ENCODE assay signal across 8 mouse cellular contexts in genomic region chr19:36832951-36833787, GRCm38 (mm10). TPM values are rescaled to one million over a fixed set of nuclear protein-coding genes. Genes with fewer than 3 reads are reported as not detected.
DNase-seq lines count a peak whose midpoint lies in the region; ATAC-seq and TF ChIP-seq lines count a peak whose summit lies in the region.

No protein-coding gene starts in this region.

- peak overlapping the region; percentile 91 for H3K9ac ChIP-seq in lung, postnatal 0 days (replicated peaks; ENCODE audit: low read depth)

- H3K27ac ChIP-seq in heart, embryonic 10.5 days = peak overlapping the region; percentile 99
- peak overlapping the region; percentile 99 for H3K27ac ChIP-seq in lung, postnatal 0 days (ENCODE audit: low read length)

- no peaks in the 10 kb centered on the region; the same call in 1 of the 2 replicates for H3K27me3 ChIP-seq in erythroblast, embryonic 14.5 days (ENCODE audit: control insufficient read depth)
- H3K27me3 ChIP-seq in heart, embryonic 10.5 days (ENCODE audit: insufficient read depth, poor library complexity, severe bottlenecking) = no peaks in the 10 kb centered on the region
- no peaks in the 10 kb centered on the region for H3K27me3 ChIP-seq in lung, postnatal 0 days (replicated peaks; ENCODE audit: insufficient read depth, low read length)

- no peak; the same call in 1 of the 2 replicates for TF ChIP-seq EP300 in lung, postnatal 0 days (IDR thresholded peaks at IDR 0.05)

- peaks cover 2% of the 10 kb centered on the region for H3K36me3 ChIP-seq in erythroblast, embryonic 14.5 days (ENCODE audit: control insufficient read depth)
- peaks cover 2% of the 10 kb centered on the region for H3K36me3 ChIP-seq in heart, embryonic 10.5 days
- no peaks in the 10 kb centered on the region for H3K36me3 ChIP-seq in lung, postnatal 0 days (ENCODE audit: insufficient read depth, low read length)

- peaks cover 25% of the 10 kb centered on the region for H3K4me1 ChIP-seq in erythroblast, embryonic 14.5 days (ENCODE audit: control insufficient read depth)
- H3K4me1 ChIP-seq in heart, embryonic 10.5 days = peaks cover 16% of the 10 kb centered on the region
- peaks cover 6% of the 10 kb centered on the region; the same call in 1 of the 2 replicates for H3K4me1 ChIP-seq in lung, postnatal 0 days (ENCODE audit: insufficient read depth, low read depth, low read length)

- peak overlapping the region; percentile 56 for H3K4me2 ChIP-seq in lung, postnatal 0 days (replicated peaks; ENCODE audit: low read depth, low read length)

- TF ChIP-seq CTCF in lung, postnatal 0 days (IDR thresholded peaks at IDR 0.05) = no peak

- ATAC-seq in erythroblast, adult 5-6 weeks (replicated peaks; ENCODE audit: low FRiP score, poor library complexity, severe bottlenecking) = no peak
- ATAC-seq in lung, postnatal 0 days = peak; percentile 40

- no peaks in the 10 kb centered on the region for H3K9me3 ChIP-seq in erythroblast, embryonic 14.5 days (ENCODE audit: control insufficient read depth, low read length)
- H3K9me3 ChIP-seq in heart, embryonic 10.5 days = no peaks in the 10 kb centered on the region
- no peaks in the 10 kb centered on the region for H3K9me3 ChIP-seq in lung, postnatal 0 days (ENCODE audit: low read length)

- H3K4me3 ChIP-seq in erythroblast, embryonic 14.5 days (replicated peaks) = peak overlapping the region; percentile 98
- H3K4me3 ChIP-seq in heart, embryonic 10.5 days = peak overlapping the region; percentile 80
- H3K4me3 ChIP-seq in lung, postnatal 0 days (ENCODE audit: low read depth, low read length) = peak overlapping the region; percentile 99

- 7% methylated on average over 19 of the region's 19 CpGs for WGBS in heart, embryonic 10.5 days
- WGBS in lung, postnatal 0 days = 4% methylated on average over 19 of the region's 19 CpGs

- peak; percentile 84 for DNase-seq in embryo, embryonic 10.5 days (ENCODE audit: low spot score)
- no peak for DNase-seq in heart, embryonic 10.5 days (ENCODE audit: low spot score)
- peak; percentile 59 to 69 for DNase-seq in kidney, adult 8-10 months
- DNase-seq in lung, postnatal 0 days (ENCODE audit: low spot score) = peak; percentile 91
- DNase-seq in skeletal muscle tissue, adult 2 months (ENCODE audit: low read depth, low spot score) = peak; percentile 45
- no peak for DNase-seq in frontal cortex, postnatal 36 days (ENCODE audit: low spot score in 2 of 2)

RNA-seq across cellular contexts. Expression of gene Tnks2, which starts 0.9 kb away (rescaled TPM):
- 0.12 and 0.34 TPM in 2 replicates for polyA plus RNA-seq in erythroblast, embryonic 14.5 days (2012)
- total RNA-seq in erythroblast, adult 5-6 weeks (2015; ENCODE audit: low replicate concordance) = 22.4 and 29.0 TPM in 2 replicates
- 26.9 and 56.0 TPM in 2 replicates for total RNA-seq in erythroblast, adult 5-6 weeks (2017; ENCODE audit: low replicate concordance)
- 57.2 and 57.3 TPM in 2 replicates for polyA plus RNA-seq in heart, embryonic 10.5 days (2016; fragmentation: Nextera tagmentation; extraction: Ambion mirVana)
- polyA plus RNA-seq in lung, postnatal 0 days (2015; fragmentation: Nextera tagmentation; extraction: Ambion mirVana) = 25.4 and 28.7 TPM in 2 replicates

Comparison
In these comparisons a context has a peak if more than half of its experiments do, and no peak if none do; other contexts are left out.
1. DNase-seq: peak in embryo, embryonic 10.5 days (single experiment), kidney, adult 8-10 months (2 of 2), lung, postnatal 0 days (single experiment) and skeletal muscle tissue, adult 2 months (single experiment); none in heart, embryonic 10.5 days (single experiment) and frontal cortex, postnatal 36 days (0 of 2).
2. RNA of gene Tnks2, which starts 0.9 kb away (polyA plus RNA-seq): 57.2 to 57.3 TPM in heart, embryonic 10.5 days and 25.4 to 28.7 TPM in lung, postnatal 0 days; 0.12 to 0.34 TPM in erythroblast, embryonic 14.5 days; every median in the first group is over 10 times any median in the second.
3. Peak in every context shown above with its lines, with median percentiles within 50 percentile points of each other: H3K4me3 ChIP-seq.